Mouse (Mus musculus): ENCODE results near the gene Rtn4.
A peak's percentile ranks its signal among the peaks of the same experiment; 100 is the strongest.
"Not testable (repeated sequence)": the region's sequence is repeated elsewhere in the genome, so short reads cannot be mapped to it uniquely, and the experiment has no call there.

Gene Rtn4

DNA sequence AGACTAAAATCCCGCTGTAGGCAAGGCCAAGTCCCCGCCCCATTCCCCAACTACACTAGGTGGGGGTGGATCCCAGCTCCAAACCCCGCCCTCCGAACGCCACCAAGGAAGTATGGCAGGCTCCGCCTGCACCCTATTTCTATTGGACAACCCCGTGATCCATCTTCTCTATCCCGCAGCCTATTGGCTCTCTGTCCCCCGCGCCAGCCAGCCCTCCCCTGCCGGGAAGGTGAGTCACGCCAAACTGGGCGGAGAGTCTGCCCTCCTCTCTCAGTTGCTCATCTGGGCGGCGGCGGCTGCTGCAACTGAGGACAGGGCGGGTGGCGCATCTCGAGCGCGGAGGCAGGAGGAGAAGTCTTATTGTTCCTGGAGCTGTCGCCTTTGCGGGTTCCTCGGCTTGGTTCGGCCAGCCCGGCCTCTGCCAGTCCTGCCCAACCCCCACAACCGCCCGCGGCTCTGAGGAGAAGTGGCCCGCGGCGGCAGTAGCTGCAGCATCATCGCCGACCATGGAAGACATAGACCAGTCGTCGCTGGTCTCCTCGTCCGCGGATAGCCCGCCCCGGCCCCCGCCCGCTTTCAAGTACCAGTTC lies at the start of gene Rtn4:
Rtn4 (plus strand) TSS at position 265 of the 590 bp plus-strand sequence.
- DNase-seq = peak; percentile 99

DNA sequence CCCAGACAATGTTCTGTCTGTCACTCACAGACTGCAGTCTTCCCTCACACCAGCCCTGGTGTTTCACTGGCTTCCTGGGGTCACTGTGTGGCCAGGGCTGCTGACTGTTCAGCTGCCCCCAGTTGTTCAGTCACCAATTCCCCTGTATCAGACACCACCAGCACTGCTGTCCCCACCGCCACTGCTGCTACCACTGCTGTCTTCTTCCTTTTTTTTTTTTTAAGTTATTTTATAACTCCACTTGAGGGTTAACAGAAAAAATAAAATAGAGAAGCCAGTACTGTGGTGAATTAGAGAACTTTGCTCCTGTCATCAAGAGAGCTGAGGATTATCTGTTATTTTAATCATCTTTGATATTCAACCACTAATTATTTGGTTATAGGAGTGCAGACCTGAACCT lies 48.3 kb upstream of the Rtn4 start:
- no peak for DNase-seq

DNA sequence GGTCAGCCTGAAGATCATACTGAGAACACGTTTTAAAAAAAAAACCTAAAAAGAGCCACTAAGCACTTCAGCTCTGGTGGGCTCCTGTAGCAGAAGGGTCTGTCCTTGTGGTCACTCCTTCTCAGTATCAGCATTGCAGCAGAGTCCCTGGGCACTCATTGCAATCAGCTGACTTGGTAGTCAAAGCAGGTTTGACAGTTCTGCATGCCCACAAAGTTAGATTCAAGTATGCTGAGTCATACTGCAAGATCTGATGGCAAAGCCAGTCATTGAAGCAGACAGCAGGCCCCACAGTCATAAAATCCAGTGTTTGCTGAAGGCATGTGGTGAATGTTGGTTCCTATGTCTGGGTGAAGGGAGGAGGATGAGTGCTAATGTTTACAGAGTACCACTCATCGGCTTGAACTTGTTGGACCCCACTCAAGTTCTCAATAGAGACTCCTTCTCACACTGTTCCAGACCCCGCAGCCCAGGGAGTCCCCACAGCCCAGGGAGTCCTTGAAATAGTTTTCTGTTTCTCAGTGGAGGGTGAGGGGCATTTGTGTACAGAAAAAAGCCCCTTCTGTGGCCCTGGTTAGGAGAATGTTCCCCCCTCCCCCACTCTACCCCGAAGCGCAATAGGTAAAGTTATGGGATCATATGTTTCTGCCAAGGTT lies 47.2 kb upstream of the Rtn4 start:
- DNase-seq = no peak

DNA sequence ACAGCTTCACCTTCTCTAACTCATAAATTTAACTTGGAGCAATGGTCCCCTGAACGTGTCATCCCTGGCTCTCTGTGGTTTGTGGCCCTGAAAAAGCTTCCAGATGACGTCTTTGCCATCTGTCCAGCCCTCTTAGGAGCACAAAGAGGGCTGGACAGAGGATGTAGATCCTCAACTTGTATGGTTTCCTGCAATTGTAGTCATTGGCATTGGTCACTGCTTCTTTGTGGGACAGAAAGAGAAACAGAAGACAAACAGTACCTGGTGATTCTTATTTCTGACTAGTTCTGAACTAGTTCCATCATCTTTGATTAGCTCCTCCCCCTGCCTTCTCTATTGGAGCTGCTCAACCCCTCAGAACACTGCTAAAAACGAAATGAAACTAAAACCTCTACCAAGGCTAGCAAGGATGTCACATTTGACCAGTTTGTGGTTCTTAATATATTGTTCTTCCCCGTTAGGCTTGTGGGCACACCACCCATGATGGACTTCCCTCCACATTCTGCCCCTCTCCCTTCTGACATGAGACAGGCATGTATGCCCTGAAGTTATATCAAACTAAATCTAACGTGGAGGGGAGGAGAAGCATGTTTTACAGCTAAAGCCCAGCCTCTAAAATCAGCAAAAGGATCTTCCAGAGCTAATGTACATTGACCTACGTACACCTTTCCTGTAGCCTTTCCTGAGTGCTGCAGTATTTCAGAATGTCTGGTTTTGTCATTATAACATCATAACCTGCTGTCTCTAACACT lies 45.0 kb upstream of the Rtn4 start:
- DNase-seq = no peak

DNA sequence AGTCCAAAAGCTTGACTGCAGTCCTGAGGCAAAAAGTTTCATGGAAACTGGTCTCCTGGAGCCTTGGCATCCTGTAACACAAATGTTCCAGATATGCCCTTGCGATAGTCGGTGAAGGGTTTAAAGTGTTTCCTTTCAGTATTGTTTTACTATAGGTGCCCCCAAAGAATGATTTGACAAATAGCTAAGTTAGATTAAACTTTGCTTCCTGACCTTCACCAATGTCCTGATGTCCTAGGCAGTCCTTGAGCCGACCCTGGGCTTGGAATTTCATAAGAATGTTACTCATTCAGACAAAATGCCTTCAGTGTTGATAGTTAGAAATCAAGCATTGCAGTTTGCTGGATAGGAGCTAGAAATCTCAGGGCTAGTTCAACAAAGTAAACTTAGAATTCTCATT lies 37.4 kb upstream of the Rtn4 start:
- DNase-seq = not testable (repeated sequence)

DNA sequence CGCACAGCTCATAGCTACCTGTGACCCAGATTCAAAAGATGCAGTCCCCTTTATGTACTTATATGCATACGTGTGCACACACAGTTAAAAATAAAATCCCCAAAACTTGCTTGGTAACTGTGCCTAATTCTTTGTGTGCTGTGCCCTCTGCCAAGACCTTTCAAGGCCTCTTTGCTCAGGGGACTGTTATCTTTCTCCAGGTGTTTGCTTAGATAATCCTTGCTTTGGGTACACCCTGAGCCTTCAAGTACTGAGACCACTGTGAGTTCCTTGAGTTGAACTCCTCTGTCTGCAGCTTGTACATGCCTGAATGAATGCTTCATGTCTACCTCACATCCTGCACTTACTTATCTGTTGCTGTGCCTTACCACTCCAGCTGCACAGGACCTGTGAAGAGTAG lies 32.0 kb upstream of the Rtn4 start:
- DNase-seq = no peak

DNA sequence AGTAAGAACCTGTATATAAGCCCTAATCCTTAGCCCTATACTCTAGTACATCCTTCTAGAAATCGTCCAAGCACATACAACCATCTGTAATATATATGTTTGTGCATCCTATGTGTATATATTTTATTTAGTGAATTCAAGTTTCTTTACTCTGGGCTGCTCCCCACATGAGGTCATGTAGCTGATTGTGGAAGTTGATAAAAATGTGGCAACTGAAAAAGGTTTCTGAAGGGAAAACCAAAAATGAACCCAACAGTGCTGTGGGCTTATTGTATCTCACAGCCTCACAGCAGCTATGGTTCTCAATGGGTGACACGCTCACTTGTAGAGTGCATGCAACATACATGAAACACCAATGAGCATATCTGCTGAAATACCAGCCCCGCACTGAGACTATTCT lies 25.1 kb upstream of the Rtn4 start:
- no peak for DNase-seq

DNA sequence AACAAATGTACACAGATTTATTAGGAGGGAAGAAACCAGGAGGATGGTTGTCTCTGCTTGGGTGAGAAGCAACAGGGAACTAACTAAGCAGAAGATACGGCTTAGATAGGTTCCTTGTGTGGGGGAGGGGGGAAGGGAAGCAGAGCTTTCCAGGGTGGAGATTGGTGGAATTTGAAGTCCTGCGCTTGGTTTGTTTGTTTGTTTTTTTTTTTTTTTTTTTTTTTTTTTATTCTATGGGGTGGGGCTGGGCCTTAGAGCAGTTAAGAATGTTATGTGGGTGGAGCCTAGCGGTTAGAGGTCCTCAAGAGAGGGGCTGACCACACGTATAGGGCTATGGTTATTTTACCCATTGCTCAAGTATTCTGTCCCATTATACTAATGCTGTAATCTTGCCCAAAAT lies 23.0 kb upstream of the Rtn4 start:
- DNase-seq = no peak

DNA sequence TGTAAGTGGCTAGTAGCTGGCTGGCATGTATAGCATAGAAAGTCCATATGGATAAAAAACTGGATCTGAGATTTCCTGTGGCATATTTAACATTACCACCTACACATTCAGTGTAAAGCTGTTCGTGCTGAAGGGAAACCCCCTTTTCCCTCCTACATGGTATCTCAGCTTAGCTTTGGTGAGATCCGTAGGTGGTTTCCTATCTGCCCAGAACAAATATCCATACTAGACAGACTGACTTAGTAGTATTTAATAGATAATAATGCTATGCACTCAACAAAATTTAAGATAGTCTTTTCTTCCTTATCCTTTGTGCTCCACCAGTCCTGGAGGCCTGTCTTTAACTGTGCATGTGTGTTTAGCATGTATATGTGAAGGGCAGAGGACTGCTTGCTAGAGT lies 19.4 kb upstream of the Rtn4 start:
- no peak for DNase-seq

DNA sequence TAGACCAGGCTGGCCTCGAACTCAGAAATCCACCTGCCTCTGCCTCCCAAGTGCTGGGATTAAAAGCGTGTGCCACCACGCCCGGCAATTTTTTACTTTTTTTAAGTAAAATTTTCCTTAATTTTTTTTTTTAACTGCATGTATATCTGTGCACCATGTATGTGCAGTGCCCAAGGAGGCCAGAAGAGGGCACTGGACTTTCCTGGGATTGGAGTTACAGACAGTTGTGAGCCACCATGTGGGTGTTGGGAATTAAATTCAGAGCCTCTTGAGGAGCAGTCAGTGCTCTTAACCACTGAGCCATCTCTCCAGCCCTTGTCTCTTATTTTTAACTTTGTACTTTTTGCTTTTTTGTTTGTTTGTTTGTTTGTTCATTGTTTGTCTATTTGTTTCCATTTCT lies 16.0 kb upstream of the Rtn4 start:
- DNase-seq = peak in 1 of 2 experiments; percentile 10

DNA sequence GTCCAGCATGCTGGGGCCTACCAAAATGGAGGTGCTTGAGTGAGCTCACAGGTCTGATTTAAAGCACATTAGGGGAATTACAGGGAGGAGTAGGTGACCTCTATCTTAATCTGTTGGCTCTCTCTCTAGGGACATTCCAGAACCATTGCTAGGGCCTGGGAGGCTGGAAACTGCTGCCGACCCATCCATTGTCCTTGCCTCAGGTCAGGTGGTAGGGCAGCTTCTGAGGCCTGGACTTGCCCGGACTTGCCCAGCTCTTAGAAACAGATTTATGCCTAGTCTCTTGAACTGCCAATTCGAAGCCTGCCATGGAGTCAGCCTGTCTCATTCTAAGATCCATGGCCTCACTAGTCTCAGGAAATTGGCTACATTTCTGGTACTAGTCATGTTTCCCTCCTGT lies 12.8 kb upstream of the Rtn4 start:
- DNase-seq = no peak

DNA sequence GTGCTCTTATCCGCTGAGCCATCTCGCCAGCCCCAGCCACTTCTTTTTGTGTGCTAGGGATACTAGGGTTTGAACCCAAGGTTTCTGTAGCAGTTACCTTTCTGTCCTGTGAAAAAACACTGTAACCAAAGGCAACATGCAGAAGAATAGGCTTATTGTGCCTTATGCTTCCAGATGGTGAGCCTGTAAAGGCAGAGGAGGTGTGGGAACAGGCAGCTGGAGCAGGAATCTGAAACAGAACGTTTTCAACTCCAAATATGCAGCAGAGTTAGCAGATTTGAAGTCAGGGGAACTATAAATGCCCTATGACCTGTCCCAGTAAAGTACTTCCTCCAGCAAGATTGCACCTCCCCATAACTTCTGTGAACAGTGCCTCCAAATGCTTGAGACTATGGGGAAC lies 12.0 kb upstream of the Rtn4 start:
- DNase-seq = no peak

DNA sequence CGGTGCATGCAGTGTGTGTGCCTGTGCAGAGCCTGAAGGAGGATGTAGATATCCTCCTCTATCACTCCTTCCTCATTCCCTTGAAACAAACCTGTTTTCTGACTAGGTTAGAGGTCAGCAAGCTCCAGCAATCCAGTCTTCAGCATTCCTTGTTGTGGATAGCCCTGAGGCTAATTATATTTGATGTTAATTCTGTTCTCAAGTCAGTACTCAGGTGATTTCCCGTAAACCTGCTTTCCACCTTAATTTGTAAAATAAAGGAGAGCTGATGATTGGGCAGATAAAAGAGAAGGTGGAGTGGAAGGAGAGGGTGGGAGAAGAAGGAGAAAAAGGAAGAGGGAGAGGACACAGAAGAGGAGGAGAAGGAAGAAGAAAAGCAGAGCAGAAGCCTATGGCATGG lies 8.5 kb upstream of the Rtn4 start:
- no peak for DNase-seq

DNA sequence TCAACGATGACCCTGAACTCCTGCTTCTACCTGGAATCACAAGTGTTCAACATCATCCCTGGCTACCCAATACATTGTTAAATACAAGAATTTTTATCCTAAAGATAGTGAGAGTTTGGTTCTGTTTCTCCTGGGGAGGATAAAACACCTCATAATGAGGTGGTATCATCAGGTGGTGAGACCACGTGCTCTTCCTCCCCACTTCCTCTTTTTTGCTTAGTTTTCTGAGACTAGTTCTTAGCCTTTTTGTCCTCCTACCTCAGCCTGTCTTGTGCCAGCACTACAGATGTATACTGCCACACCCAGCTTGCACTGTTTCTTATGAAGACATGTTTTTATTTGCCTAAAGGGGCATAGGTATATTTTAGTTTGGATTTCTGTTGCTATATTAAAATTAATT lies 6.6 kb upstream of the Rtn4 start:
- DNase-seq = no peak

DNA sequence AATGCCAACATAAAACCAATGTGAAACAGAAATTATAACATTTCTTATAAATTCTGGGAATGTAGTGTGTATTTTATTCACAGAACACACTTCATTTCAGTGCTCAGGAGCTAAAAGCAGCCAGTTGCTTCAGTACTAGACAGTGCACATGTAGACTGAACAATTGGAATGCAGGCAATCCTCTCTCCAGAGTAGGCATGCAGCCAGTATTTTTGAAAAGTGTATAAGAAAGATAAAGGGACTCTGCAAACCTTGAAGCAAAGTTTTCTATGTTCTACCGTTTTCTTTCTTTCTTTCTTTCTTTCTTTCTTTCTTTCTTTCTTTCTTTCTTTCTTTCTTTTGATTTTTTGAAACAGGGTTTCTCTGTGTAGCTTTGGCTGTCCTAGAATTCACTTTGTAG lies 1.2 kb upstream of the Rtn4 start:
- DNase-seq = no peak

DNA sequence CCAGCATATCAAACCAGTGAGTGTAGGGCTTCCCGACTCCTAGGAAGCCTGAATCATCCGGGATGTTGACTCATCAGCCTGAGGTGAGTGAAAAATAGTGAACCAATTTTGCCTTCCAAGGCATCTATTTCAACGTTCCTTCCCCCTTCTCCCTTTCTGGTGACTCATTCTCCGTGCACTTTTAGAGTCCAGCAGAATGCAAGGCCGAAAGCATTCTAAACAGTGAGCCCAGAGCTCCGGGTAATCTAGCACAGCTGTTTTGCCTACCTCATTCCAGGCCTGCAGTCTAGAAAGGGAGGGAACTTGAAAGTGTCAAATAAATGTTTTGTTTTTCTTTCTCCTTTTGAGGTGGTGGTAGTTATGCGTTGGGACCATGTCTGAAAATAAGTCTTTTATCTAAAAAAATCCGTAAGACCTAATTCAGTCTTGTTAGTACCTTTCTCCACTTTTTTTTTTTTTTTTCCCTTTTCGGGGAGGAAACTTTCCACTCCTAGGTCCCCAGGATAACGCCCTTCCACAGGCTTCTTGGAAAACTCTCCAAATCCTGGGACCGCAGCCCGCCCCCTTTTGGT lies 550 bp upstream of the Rtn4 start:
- DNase-seq = peak; percentile 3 to 13

DNA sequence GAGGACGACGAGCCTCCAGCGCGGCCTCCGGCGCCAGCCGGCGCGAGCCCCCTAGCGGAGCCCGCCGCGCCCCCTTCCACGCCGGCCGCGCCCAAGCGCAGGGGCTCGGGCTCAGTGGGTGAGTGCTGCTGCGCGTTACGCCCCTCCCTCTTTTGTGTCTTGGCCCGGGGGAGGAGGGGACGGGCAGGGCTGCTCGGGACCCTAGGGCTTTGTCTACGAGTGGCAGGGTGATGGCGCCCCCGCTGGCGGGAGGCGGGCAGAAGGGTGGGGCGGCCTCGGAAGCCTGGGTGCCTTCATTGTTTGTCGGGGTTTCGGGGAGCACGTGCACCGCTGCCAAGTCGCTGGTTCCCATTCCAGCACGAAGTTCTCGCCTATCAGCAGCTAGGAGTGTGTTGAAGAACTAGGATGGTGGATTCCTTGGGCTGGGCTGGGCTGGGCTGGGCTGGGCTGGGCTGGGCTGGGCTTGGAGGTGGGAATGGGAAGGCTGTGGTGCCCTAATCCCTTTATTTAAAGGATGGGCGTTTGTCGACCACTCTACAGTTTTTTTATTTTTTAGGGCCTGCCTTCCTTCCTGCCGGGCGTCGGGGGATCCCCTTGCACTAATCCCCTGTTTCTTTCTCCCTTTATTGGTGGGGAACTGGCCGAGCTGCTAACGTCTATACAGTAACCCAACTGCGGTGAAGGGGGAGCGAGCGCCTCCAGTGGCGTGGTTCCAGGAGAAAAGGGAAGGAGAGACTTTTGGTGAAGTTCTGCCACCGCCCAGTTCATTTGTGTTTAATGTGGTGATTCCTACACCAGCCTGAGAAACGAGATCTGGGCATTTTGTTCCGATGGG lies 1.0 kb downstream of the Rtn4 start:
- peak; percentile 71 to 85 for DNase-seq

DNA sequence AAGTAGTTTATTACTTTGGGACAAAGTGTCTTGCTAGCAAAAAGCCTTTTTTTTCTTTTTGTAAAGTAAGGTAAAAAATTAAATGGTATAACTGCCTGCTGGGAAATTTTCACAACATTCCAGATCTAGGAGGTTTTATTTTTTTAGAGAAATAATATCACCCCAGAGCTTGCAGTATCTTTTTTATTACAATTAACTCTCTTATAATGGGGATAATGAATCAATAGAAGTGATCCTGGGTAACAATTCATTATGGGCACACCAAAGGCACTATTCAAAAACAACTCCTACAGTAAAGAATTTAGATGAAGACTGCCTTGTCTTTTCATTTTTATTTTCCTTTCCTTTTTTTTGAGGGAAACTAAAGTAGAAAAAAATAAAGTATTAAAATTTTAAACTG lies 2.0 kb downstream of the Rtn4 start:
- DNase-seq = no peak

DNA sequence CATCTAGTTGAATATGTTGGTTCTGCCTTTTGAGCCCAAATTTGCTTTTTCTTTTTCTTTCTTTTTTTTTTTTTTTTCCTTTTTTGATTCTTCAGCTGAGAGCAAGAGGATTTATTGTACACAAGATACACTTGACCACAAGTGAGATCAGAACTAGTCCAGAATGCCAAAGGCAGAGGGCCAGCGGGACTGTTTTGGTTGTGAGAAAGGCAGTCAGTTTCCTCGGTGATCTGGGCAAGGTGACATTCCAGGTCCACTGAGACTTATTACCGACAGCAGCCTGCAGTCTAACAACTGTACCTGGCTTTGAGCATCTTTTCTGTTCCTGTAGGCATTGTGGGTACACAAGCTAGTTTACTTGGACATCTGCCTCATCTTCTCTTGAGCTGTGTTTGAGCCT lies 10.0 kb downstream of the Rtn4 start:
- DNase-seq = no peak

DNA sequence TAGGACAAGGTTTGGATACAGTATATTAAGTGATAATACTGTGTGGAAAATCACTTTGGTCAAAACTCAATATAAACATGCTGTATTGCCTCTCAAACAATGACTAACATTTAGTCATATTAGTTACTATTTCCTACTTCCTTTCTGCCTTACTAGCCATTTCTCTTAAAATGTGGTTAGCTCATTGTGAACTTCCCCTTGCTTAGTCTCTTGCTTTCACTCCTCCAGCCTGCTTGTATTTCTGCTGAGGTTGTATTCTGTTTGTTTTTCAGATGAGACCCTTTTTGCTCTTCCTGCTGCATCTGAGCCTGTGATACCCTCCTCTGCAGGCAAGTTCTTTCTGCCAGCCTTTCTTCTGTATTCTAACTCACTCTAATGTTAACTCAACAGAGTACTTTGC lies 12.5 kb downstream of the Rtn4 start:
- no peak for DNase-seq

DNA sequence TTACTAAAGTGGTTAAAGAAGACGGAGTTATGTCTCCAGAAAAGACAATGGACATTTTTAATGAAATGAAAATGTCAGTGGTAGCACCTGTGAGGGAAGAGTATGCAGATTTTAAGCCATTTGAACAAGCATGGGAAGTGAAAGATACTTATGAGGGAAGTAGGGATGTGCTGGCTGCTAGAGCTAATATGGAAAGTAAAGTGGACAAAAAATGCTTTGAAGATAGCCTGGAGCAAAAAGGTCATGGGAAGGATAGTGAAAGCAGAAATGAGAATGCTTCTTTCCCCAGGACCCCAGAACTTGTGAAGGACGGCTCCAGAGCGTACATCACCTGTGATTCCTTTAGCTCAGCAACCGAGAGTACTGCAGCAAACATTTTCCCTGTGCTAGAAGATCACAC lies 14.1 kb downstream of the Rtn4 start:
- DNase-seq = no peak

DNA sequence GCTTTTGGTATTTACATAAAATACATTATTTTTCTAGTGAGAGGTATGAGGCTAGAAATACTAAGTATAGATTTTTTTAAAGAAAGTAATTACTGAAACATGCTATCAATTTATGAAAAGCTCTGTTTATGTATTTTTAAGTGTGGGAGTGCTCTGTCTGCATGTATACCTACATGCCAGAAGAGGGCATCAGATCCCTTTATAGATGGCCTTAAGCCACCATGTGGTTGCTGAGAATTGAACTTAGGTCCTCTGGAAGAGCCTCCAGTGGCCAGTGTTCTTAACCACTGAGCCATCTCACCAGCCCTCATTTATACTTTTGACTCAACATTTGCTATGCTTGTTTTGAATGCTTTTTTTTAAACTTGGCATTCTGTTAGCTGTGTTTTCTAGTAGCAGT lies 16.8 kb downstream of the Rtn4 start:
- DNase-seq = no peak

DNA sequence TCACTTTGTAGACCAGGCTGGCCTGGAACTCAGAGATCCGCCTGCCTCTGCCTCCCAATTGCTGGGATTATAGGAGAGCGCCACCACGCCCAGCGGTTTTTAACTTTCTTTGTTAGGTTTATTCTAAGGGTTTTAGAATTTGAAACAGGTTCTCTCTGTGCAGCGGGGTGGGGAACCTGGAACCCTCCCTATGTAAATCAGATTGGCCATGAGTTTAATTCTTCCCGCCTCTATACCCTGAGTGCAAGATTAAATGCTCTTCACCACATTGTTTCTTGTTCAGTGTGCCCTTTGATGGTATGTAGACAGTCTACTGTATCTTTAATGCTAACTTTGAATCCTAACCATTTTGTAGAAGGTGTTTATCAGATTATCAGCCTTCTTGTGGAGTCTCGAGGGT lies 21.4 kb downstream of the Rtn4 start:
- DNase-seq = no peak
